Mouse (Mus musculus) activated CD4-positive, CD25-positive, alpha-beta regulatory T cell, adult 4 months (primary cell): ENCODE results near the gene AF366264. TPM values are rescaled to one million over a fixed set of nuclear protein-coding genes. Genes with fewer than 3 reads are reported as not detected.
"Not testable (repeated sequence)": the region's sequence is repeated elsewhere in the genome, so short reads cannot be mapped to it uniquely, and the experiment has no call there.

Experiments used
- ATAC-seq: one replicate; pipeline ENCODE4 v1.8.0; 2017
- polyA plus RNA-seq, 2 experiments: library from polyadenylated mRNA; unstranded; fragments of 100-300 nt; shearing (Covaris generic); gene quantifications; one replicate each; pipeline ENCODE4 v1.2.1; 2017

Gene AF366264
- not detected for polyA plus RNA-seq

DNA sequence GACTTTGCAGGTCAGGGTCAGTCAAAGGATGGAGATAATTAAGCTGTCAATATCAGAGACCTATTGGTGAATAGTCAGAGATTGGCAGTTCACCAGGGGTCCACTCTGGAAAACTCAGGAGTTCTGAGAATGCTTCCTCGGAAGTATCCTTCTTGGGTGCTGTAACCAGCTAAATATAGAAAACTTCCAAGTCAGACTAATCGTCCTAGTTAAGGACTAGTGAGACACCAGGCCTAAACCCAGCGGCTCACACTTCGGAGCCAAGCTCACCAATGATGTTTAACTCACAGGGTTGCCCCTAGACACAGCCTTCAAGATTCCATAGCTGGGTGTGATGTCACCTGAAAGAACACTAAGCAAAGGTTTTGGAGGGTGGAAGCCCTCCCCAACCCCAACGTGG is at the start of gene AF366264:
Gene AF366264, minus strand, starts transcription at position 101 of the 400 bp plus-strand sequence.
- ATAC-seq, result not testable (repeated sequence)

DNA sequence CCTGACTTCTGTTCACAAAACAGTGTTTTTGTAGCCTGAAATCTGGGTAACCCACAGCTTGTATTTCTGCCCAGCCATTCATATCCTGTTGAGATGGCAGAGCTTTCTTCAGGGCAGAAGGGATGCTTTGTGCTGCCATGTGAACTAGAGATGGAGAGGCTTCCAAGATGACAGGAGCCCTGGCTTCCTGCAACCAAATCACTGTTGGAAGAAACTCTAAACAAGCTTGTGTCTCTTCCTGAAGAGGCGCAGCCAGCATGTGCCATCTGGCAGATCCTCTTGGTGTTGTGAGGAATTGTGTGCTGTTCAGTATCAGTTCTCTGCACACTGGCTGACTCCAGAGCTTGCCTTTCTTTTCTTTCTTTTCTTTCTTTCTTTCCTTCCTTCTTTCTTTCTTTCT is 5.1 kb upstream of the AF366264 start:
- ATAC-seq, result not testable (repeated sequence)

DNA sequence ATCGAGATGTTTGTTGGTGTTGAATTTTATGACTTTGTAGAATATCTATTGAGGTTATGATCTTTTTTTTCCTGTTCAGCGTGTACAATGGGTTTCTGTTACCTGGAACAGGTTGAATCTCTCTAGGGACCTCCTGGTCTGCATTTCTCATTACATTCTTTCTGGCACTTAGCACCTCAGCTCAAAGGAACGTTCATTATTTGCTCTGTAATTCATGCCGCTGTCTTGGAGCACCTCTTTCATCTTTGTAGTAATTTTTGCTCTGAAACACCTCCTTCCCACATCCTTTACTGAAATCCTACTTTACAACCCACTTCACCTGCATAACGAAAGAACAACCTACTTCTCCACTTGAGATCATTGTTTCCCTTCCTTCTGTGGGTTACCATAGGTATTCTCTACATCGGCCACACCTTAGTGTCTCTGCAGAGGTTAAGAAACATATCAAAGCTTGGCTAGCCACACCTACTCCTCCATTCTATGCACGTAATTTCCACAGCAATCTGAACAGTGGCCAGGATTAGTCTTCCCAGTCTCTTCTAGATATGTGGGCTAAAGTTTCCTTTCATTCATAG is 9.5 kb downstream of the AF366264 start:
- ATAC-seq, result no peak

DNA sequence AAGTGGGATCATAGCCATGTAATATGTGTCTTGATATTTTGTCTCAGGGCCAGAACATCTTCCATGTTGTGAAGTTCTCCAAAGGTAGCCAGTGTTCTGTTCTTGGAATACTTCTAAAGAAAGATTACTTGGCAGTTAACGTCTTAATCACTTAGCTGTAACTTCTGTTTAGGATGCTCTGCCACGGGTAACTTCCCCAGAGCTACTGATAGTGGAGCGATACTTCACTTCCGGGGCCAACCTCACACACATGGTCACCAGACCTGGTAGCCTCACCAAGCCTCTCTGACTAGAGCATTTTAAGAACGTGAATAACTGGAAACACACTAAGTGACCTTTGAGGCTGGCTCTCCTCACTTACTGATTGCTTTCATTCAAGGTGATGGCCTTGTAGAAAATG is 38.6 kb downstream of the AF366264 start:
- ATAC-seq, result no peak

DNA sequence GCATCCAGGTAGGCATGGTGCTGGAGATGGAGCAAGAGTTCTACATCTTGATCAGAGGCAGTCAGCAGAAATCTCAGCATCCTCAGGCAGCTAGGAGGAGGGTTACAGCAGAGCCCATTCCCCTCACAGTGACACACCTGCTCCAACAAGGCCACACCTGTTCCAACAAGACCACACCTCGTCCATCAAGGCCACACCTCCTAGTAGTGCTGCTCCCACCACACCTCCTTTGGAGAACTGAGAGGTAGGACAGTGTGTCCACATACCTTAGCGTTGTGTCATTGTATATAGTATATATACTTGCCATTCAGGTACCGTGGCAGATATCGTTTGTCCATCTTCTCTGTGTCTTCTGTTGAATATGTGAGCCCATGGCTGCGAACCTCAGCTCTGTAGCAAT is 40.5 kb downstream of the AF366264 start:
- no peak for ATAC-seq

DNA sequence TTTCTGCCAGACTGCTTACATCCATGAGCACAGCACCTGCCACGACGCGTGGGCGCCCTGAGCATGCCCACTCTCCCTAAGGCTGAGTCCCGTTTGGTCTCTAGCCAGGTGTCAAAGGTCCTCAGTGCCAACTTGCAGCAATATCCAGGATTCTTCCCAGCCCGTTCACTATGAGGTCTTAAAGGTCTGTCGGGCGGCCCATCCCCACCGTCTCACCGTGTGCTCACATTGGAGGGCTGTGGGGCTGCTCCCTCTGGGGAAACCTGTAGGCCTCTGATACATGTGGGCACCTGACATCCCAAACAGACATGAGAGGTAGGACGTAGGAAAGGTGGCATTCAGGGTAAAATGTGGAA is 44.5 kb downstream of the AF366264 start:
- ATAC-seq, result no peak

DNA sequence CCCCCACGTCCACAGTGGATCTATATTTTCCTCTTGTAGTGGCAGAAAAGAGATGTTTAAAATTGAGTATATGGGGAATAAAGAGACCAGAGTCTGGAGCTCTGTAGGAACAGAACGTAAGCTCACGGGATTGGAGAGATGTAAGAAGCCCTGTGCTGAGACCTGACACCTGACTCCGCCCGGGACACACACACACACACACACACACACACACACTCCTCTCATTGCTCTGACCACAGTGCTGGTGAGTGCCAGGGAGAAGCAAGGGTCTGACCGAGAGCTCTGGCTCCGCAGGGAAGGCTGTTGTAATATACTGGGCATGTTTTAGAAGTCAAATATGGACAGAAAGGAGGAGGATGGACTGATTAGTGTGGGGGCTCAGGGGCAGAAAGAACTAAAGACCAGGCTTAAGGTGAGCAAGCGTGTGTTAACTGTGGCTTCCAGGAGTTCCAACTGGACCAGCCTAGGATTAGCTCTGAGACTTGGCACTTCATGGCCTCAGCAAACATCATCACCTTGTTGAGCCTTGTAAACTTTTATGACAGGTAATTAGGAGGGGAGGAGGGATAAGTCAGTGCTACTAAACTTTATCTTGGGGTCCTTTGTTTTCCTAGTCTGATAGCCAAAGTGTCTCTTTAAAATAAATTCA is 45.0 kb downstream of the AF366264 start:
- no peak for ATAC-seq

DNA sequence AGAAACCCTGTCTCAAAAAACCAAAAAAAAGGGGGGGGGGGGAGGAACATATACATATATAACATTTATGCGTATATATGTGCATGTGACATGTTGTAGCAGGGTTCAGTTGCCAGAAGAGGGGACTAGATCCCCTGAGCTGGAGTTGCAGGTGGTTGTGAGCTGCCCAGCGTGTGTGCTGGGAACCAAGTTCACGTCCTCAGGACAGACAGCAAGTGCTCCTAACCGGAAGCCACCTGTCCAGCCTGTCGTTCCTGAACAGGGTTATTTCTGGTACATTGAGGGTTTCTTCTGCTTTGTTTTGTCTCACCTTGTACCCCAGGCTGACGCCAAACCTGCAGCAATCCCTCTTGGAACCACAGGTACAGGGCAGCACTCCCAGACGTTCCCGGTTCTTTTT is 48.6 kb downstream of the AF366264 start:
- ATAC-seq, result no peak

DNA sequence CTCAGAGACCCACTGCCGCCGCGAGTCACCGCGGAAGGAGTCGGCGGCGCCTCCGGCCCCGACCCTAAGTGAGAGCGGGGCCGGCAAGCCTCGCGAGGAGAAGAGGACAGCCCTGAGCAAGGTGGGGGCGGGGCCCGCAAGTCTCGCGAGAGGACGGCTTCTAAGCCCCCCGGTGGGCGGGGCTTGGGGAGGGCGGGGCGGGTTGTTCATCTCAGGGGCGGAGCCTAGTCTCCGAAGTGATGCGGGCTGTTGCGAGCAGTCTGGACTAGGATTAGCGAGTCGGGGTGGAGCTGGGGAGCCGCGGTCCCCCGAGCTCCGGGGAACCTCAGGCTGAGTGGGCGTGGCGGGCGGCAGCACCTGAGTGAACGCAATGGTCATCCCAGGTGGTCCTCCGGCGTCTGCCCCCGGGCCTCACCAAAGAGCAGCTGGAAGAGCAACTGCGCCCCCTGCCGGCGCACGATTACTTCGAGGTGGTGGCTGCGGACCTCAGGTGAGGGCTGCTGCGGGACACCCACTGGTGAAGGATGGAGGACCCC is 52.4 kb downstream of the AF366264 start:
- ATAC-seq, result peak; percentile 74

DNA sequence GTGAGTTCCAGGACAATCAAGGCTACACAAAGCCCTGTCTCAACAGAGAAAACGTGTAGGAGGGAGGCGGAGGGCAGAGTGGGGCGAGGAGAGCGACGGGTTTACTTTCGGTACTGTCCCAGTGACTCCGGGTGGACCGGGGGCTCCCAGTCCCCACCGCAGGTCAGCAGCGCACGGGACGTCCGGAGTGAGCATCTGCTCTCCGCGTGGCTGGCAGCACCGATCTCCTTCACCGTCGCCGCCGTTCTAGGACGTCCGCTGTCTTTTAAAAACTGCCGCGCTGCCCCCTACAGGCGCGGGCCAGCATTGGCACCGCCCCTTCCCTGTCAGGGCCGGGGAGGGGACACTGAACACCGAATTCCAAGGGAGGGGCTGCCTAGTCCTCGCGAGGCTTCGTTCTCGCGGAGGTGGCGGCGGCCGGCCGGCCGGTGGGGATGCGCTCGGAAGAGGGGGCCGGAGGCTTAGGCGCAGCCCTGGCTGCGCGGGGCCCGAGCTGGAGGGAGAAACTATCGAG is 52.9 kb downstream of the AF366264 start, which contains the start of gene Upf3a:
Gene Upf3a, plus strand, starts transcription at position 366 of the 514 bp plus-strand sequence.
- peak; percentile 94 for ATAC-seq

Other genes starting within 250 kb of the AF366264 start
- 100 to 1,000 TPM in 1 of 2 experiments, 10 to 100 TPM in 1; 89.4 to 115 TPM for gene Rasa3, start 160.8 kb downstream of the AF366264 start, polyA plus RNA-seq
- gene Cfap97d2, start 132.5 kb downstream of the AF366264 start, polyA plus RNA-seq, result not detected
- 10 to 100 TPM; 26.7 to 29.7 TPM for gene Cdc16, start 80.7 kb downstream of the AF366264 start, polyA plus RNA-seq
- gene Upf3a, start 52.8 kb downstream of the AF366264 start, polyA plus RNA-seq, result 10 to 100 TPM; 18.6 to 20.1 TPM
- gene Champ1, start 31.3 kb upstream of the AF366264 start, polyA plus RNA-seq, result 10 to 100 TPM; 20.4 to 21.4 TPM
- under 1 TPM in 1 of 2 experiments, not detected in 1; 0.62 TPM for gene Coprs, start 51.9 kb upstream of the AF366264 start, polyA plus RNA-seq